Mouse (Mus musculus): Measurements from ENCODE around the gene Olfr790. TPM values are rescaled to one million over a fixed set of nuclear protein-coding genes. Genes with fewer than 3 reads are reported as not detected.
A peak's percentile ranks its signal among the peaks of the same experiment; 100 is the strongest.

Gene Olfr790
- polyA plus RNA-seq (2012; rRNA removed) = not detected in 2 replicates

- TF ChIP-seq CTCF (IDR thresholded peaks at IDR 0.05; ENCODE audit: borderline replicate concordance, extremely low read depth, insufficient read depth, insufficient read length) = no peak
- no peak for TF ChIP-seq POLR2A (IDR thresholded peaks at IDR 0.05; ENCODE audit: borderline replicate concordance, extremely low read depth, insufficient read depth, insufficient read length, poor library complexity, severe bottlenecking)
- DNase-seq (ENCODE audit: low read depth) = no peak
These were observed at the start of gene Olfr790 for GRCm38 (mm10) chr10:129498192-129498591. Gene Olfr790, plus strand, starts transcription at chr10:129498492.

- TF ChIP-seq POLR2A (IDR thresholded peaks at IDR 0.05; ENCODE audit: borderline replicate concordance, extremely low read depth, insufficient read depth, insufficient read length, poor library complexity, severe bottlenecking) (no peak), CTCF (IDR thresholded peaks at IDR 0.05; ENCODE audit: borderline replicate concordance, extremely low read depth, insufficient read depth, insufficient read length) (no peak)
These were observed 36.7 kb upstream of the Olfr790 start, which contains the start of gene Olfr787 for GRCm38 (mm10) chr10:129461562-129461961. Gene Olfr787, plus strand, starts transcription at chr10:129461862.

GRCm38 (mm10) chr10:129470698-129471097, 27.6 kb upstream of the Olfr790 start, which contains the start of gene Olfr788:
Gene Olfr788, plus strand, starts transcription at chr10:129470998.
- DNase-seq (ENCODE audit: low read depth) = no peak

More at GRCm38 (mm10) chr10:129461562-129461961, 36.7 kb upstream of the Olfr790 start, which contains the start of gene Olfr787:
- DNase-seq (ENCODE audit: low read depth) = no peak

GRCm38 (mm10) chr10:129473256-129473655, 25.0 kb upstream of the Olfr790 start:
- no peak for TF ChIP-seq CTCF (IDR thresholded peaks at IDR 0.05; ENCODE audit: borderline replicate concordance, extremely low read depth, insufficient read depth, insufficient read length)
- TF ChIP-seq POLR2A (IDR thresholded peaks at IDR 0.05; ENCODE audit: borderline replicate concordance, extremely low read depth, insufficient read depth, insufficient read length, poor library complexity, severe bottlenecking) = no peak
- DNase-seq (ENCODE audit: low read depth) = peak; percentile 1

More at GRCm38 (mm10) chr10:129470698-129471097, 27.6 kb upstream of the Olfr790 start, which contains the start of gene Olfr788:
- TF ChIP-seq CTCF (IDR thresholded peaks at IDR 0.05; ENCODE audit: borderline replicate concordance, extremely low read depth, insufficient read depth, insufficient read length) (no peak), POLR2A (IDR thresholded peaks at IDR 0.05; ENCODE audit: borderline replicate concordance, extremely low read depth, insufficient read depth, insufficient read length, poor library complexity, severe bottlenecking) (no peak)

GRCm38 (mm10) chr10:129473723-129474122, 24.6 kb upstream of the Olfr790 start:
- no peak for DNase-seq (ENCODE audit: low read depth)
- TF ChIP-seq POLR2A (IDR thresholded peaks at IDR 0.05; ENCODE audit: borderline replicate concordance, extremely low read depth, insufficient read depth, insufficient read length, poor library complexity, severe bottlenecking) = no peak
- no peak for TF ChIP-seq CTCF (IDR thresholded peaks at IDR 0.05; ENCODE audit: borderline replicate concordance, extremely low read depth, insufficient read depth, insufficient read length)

GRCm38 (mm10) chr10:129484452-129484851, 13.8 kb upstream of the Olfr790 start, which contains the start of gene Olfr789:
Gene Olfr789, plus strand, starts transcription at chr10:129484752.
- no peak for TF ChIP-seq POLR2A (IDR thresholded peaks at IDR 0.05; ENCODE audit: borderline replicate concordance, extremely low read depth, insufficient read depth, insufficient read length, poor library complexity, severe bottlenecking)
- no peak for TF ChIP-seq CTCF (IDR thresholded peaks at IDR 0.05; ENCODE audit: borderline replicate concordance, extremely low read depth, insufficient read depth, insufficient read length)

GRCm38 (mm10) chr10:129490101-129490500, 8.2 kb upstream of the Olfr790 start:
- DNase-seq (ENCODE audit: low read depth) = no peak
- TF ChIP-seq CTCF (IDR thresholded peaks at IDR 0.05; ENCODE audit: borderline replicate concordance, extremely low read depth, insufficient read depth, insufficient read length) = no peak
- no peak for TF ChIP-seq POLR2A (IDR thresholded peaks at IDR 0.05; ENCODE audit: borderline replicate concordance, extremely low read depth, insufficient read depth, insufficient read length, poor library complexity, severe bottlenecking)

More at GRCm38 (mm10) chr10:129484452-129484851, 13.8 kb upstream of the Olfr790 start, which contains the start of gene Olfr789:
- DNase-seq (ENCODE audit: low read depth) = no peak

GRCm38 (mm10) chr10:129521492-129521891, 23.2 kb downstream of the Olfr790 start, which contains the start of gene Olfr791:
Gene Olfr791, plus strand, starts transcription at chr10:129521792.
- TF ChIP-seq CTCF (IDR thresholded peaks at IDR 0.05; ENCODE audit: borderline replicate concordance, extremely low read depth, insufficient read depth, insufficient read length) = no peak
- TF ChIP-seq POLR2A (IDR thresholded peaks at IDR 0.05; ENCODE audit: borderline replicate concordance, extremely low read depth, insufficient read depth, insufficient read length, poor library complexity, severe bottlenecking) = no peak
- no peak for DNase-seq (ENCODE audit: low read depth)

GRCm38 (mm10) chr10:129538862-129539261, 40.6 kb downstream of the Olfr790 start, which contains the start of gene Olfr792:
Gene Olfr792, plus strand, starts transcription at chr10:129539162.
- peak; percentile 1 for DNase-seq (ENCODE audit: low read depth)

GRCm38 (mm10) chr10:129549354-129549753, 51.1 kb downstream of the Olfr790 start:
- TF ChIP-seq POLR2A (IDR thresholded peaks at IDR 0.05; ENCODE audit: borderline replicate concordance, extremely low read depth, insufficient read depth, insufficient read length, poor library complexity, severe bottlenecking) = no peak
- peak; percentile 14; the same call in 1 of the 2 replicates for TF ChIP-seq CTCF (IDR thresholded peaks at IDR 0.05; ENCODE audit: borderline replicate concordance, extremely low read depth, insufficient read depth, insufficient read length)
- peak; percentile 11 for DNase-seq (ENCODE audit: low read depth)

More at GRCm38 (mm10) chr10:129538862-129539261, 40.6 kb downstream of the Olfr790 start, which contains the start of gene Olfr792:
- TF ChIP-seq CTCF (IDR thresholded peaks at IDR 0.05; ENCODE audit: borderline replicate concordance, extremely low read depth, insufficient read depth, insufficient read length) (no peak), POLR2A (IDR thresholded peaks at IDR 0.05; ENCODE audit: borderline replicate concordance, extremely low read depth, insufficient read depth, insufficient read length, poor library complexity, severe bottlenecking) (no peak)

Other genes starting within 250 kb of the Olfr790 start
- gene Olfr776, start 239.4 kb upstream of the Olfr790 start, polyA plus RNA-seq (2012; rRNA removed) = not detected in 2 replicates
- gene Olfr777, start 227.0 kb upstream of the Olfr790 start, polyA plus RNA-seq (2012; rRNA removed) = not detected in 2 replicates
- gene Olfr780, start 180.4 kb upstream of the Olfr790 start, polyA plus RNA-seq (2012; rRNA removed) = not detected in 2 replicates
- not detected in 2 replicates for gene Olfr781, start 169.6 kb upstream of the Olfr790 start, polyA plus RNA-seq (2012; rRNA removed)
- gene Olfr782, start 149.6 kb upstream of the Olfr790 start, polyA plus RNA-seq (2012; rRNA removed) = not detected in 2 replicates
- gene Olfr784, start 114.4 kb upstream of the Olfr790 start, polyA plus RNA-seq (2012; rRNA removed) = 0.08 and 0.16 TPM in 2 replicates
- not detected in 2 replicates for gene Olfr785, start 93.1 kb upstream of the Olfr790 start, polyA plus RNA-seq (2012; rRNA removed)
- not detected in 2 replicates for gene Olfr786, start 71.2 kb upstream of the Olfr790 start, polyA plus RNA-seq (2012; rRNA removed)
- gene Olfr787, start 36.6 kb upstream of the Olfr790 start, polyA plus RNA-seq (2012; rRNA removed) = not detected in 2 replicates
- gene Olfr788, start 27.5 kb upstream of the Olfr790 start, polyA plus RNA-seq (2012; rRNA removed) = not detected in 2 replicates
- not detected in 2 replicates for gene Olfr789, start 13.7 kb upstream of the Olfr790 start, polyA plus RNA-seq (2012; rRNA removed)
- gene Olfr791, start 23.3 kb downstream of the Olfr790 start, polyA plus RNA-seq (2012; rRNA removed) = not detected in 2 replicates
- not detected in 2 replicates for gene Olfr792, start 40.7 kb downstream of the Olfr790 start, polyA plus RNA-seq (2012; rRNA removed)
- not detected in 2 replicates for gene Olfr794, start 69.2 kb downstream of the Olfr790 start, polyA plus RNA-seq (2012; rRNA removed)
- gene Olfr796, start 114.1 kb downstream of the Olfr790 start, polyA plus RNA-seq (2012; rRNA removed) = not detected in 2 replicates
- not detected in 2 replicates for gene Olfr798, start 129.4 kb downstream of the Olfr790 start, polyA plus RNA-seq (2012; rRNA removed)
- gene Olfr799, start 139.0 kb downstream of the Olfr790 start, polyA plus RNA-seq (2012; rRNA removed) = not detected in 2 replicates
- not detected in 2 replicates for gene Olfr800, start 159.2 kb downstream of the Olfr790 start, polyA plus RNA-seq (2012; rRNA removed)
- not detected in 2 replicates for gene Olfr801, start 175.4 kb downstream of the Olfr790 start, polyA plus RNA-seq (2012; rRNA removed)
- gene Olfr802, start 189.7 kb downstream of the Olfr790 start, polyA plus RNA-seq (2012; rRNA removed) = not detected in 2 replicates
- gene Olfr803, start 195.8 kb downstream of the Olfr790 start, polyA plus RNA-seq (2012; rRNA removed) = not detected in 2 replicates
- not detected in 2 replicates for gene Olfr804, start 204.7 kb downstream of the Olfr790 start, polyA plus RNA-seq (2012; rRNA removed)
- not detected in 2 replicates for gene Olfr805, start 230.9 kb downstream of the Olfr790 start, polyA plus RNA-seq (2012; rRNA removed)
- gene Olfr806, start 243.4 kb downstream of the Olfr790 start, polyA plus RNA-seq (2012; rRNA removed) = not detected in 2 replicates